Mouse (Mus musculus): ENCODE results near the gene Apoc1. TPM values are rescaled to one million over a fixed set of nuclear protein-coding genes. Genes with fewer than 3 reads are reported as not detected.
"Not testable (repeated sequence)": the region's sequence is repeated elsewhere in the genome, so short reads cannot be mapped to it uniquely, and the experiment has no call there.

Apoc1 gene
- polyA plus RNA-seq, 1 experiment from 2014 or later: 52.7 TPM

DNA sequence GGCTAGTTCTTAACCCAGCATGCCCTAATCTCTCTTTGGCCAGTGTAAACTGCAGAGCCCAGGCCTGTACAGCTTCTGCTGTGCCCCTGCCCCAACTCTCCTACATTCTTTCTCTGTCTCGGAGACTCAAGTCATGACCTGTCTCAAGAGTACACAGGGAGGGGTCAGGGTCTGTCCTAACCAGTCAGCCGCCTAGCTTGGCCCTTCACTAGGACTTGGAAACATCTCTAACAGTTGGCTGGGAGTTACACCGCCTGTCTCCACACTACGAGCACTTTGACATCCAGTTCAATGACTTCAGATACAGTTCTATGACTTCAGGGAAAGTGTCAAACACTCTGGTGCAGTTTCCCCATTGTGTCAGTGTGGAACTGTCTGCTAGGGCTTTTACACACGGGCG, 1.0 kb downstream of the Apoc1 start:
- Histone ChIP-seq H3K9ac (no peak overlapping the region), H3K4me1 (peaks cover 21% of the 10 kb centered on the region), H3K4me3 (replicated peaks) (no peak overlapping the region), H3K27ac (no peak overlapping the region), H3K9me3 (no peaks in the 10 kb centered on the region), H3K27me3 (replicated peaks) (no peaks in the 10 kb centered on the region), H3K36me3 (no peaks in the 10 kb centered on the region), H3K4me2 (peak overlapping the region; percentile 29; the same call in 1 of the 2 replicates)
- no peak for ATAC-seq (ENCODE audit: insufficient read depth, low FRiP score, low read depth)
- 76% methylated on average over 6 of the region's 6 CpGs for WGBS

DNA sequence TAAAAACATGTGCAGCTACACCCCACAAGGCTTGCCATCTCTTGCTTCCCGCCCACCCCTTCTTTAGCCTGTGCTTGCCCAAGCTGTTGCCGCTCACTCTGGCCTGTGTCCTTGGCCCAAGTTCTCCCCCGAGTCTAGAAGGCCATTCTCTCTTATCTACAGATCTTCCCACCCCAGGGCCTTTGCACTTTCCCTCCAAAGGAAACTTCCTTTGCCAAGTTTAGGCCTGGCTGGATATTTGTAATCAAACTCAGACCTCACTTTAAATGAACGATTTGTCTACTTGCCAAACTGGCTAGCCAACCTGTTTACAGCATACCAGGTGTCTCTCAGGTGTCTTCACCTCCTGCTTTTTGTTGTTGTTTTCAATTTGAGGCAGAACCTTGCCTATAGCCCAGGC, 1.6 kb downstream of the Apoc1 start:
- no peak overlapping the region for H3K4me3 ChIP-seq (replicated peaks)
- no peak for ATAC-seq (ENCODE audit: insufficient read depth, low FRiP score, low read depth)
- no peak overlapping the region for H3K4me2 ChIP-seq
- H3K4me1 ChIP-seq: peaks cover 21% of the 10 kb centered on the region
- no peaks in the 10 kb centered on the region for H3K36me3 ChIP-seq
- no peaks in the 10 kb centered on the region for H3K9me3 ChIP-seq
- no peak overlapping the region for H3K9ac ChIP-seq
- WGBS: 86% methylated on average over 4 of the region's 4 CpGs
- H3K27ac ChIP-seq: no peak overlapping the region
- H3K27me3 ChIP-seq (replicated peaks): no peaks in the 10 kb centered on the region

DNA sequence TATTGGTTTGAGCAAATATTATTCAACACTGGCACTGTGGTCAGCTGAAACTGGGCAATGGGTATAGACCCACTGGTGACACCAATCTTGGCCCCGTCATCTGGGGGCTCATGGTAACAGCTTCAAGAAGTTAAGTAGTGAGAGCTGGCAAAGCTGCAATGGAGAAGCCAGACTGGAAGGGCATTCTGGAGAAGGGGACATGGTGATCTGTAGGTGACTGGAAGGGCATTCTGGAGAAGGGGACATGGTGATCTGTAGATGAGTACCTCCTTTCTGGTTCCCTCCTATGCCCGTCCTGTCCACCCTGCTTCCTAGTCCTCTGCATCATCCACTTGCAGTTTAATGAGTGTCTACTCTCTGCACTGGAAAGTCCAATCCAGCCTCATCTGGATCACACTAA, 3.8 kb downstream of the Apoc1 start:
- H3K27ac ChIP-seq: no peak overlapping the region
- H3K9me3 ChIP-seq: no peaks in the 10 kb centered on the region
- peaks cover 13% of the 10 kb centered on the region for H3K4me1 ChIP-seq
- H3K4me2 ChIP-seq: no peak overlapping the region
- H3K4me3 ChIP-seq (replicated peaks): no peak overlapping the region
- H3K27me3 ChIP-seq (replicated peaks): no peaks in the 10 kb centered on the region
- no peaks in the 10 kb centered on the region for H3K36me3 ChIP-seq
- 97% methylated on average over 2 of the region's 2 CpGs for WGBS
- ATAC-seq (ENCODE audit: insufficient read depth, low FRiP score, low read depth): no peak
- H3K9ac ChIP-seq: no peak overlapping the region

DNA sequence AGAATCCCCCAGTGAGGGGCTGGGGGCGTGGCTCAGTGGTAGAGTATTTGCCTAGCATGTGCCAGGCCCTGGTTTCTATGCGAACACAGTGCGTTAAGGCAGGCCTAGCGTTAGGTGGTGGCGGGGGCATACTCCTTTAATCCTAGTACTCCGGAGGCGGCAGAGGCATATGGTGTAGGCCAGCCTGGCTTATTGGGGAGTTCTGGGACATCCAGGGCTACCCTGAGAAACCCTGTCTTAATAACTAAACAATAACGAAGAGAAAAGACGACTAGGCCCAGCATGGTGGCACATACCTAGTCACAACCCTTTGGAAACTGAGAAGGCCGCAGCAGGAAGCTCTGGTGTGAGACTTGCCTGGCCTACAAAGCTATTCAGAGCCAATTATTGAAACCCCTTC, 4.4 kb downstream of the Apoc1 start:
- 91% methylated on average over 10 of the region's 10 CpGs for WGBS
- Histone ChIP-seq H3K9ac (no peak overlapping the region), H3K27me3 (replicated peaks) (no peaks in the 10 kb centered on the region), H3K9me3 (no peaks in the 10 kb centered on the region), H3K27ac (no peak overlapping the region), H3K4me3 (replicated peaks) (no peak overlapping the region), H3K4me2 (no peak overlapping the region), H3K4me1 (peaks cover 8% of the 10 kb centered on the region), H3K36me3 (no peaks in the 10 kb centered on the region)
- no peak for ATAC-seq (ENCODE audit: insufficient read depth, low FRiP score, low read depth)

DNA sequence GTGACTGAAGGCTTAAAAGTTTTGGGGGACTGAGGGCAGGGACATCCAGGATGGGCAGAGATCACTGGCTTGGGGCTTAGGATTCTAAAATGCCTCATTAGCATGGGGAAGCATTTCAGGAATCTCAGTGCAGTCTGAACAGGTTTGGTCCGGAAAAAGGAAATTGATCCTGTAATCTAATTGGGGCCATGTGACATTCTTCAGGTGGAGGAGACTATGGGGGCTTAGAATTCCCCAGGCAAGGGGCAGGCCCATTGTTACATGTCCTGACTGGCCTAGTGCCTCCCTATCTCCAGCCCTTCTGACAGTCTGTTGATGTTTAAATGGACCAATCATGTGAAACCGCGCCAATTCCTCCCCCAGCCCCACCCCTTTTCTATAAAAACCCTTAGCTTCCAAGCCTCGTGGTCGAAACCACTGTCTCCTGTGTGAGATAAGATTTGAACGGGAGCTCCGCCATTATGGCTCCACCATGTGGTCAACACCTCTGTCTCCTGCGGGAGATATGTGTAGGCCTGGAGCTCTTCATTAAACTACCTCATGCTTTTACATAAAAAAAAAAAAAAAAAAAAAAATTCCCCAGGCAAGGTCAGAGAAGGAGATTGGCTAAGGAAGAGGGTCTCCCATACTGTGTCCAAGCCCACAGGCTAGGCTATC, 5.4 kb downstream of the Apoc1 start:
- WGBS: 64% methylated on average over 8 of the region's 8 CpGs
- H3K9me3 ChIP-seq; H3K4me2 ChIP-seq; H3K36me3 ChIP-seq; H3K27me3 ChIP-seq (replicated peaks); H3K4me3 ChIP-seq (replicated peaks); H3K27ac ChIP-seq; H3K9ac ChIP-seq; H3K4me1 ChIP-seq: not testable (repeated sequence)
- peak; percentile 38; the same call in 1 of the 2 replicates for ATAC-seq (ENCODE audit: insufficient read depth, low FRiP score, low read depth)

DNA sequence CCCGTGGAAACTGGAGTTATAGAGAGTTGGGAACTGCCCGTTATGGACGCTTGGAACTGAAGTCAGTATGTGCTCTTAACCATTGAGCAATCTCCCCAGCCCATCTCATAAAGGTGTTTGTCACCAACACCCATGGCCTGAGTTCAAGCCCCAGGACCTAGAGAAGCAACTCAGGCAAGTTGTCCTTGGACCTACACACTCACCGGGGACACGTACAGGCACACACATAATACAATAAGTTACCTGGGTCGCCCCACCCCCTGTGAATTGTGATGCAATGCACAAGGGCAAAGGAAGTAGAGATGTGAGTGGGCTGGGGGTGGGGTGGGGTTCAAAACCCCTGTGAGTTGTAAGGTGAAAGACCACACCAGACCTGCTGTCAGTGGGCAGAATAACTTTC, 5.9 kb downstream of the Apoc1 start:
- ATAC-seq (ENCODE audit: insufficient read depth, low FRiP score, low read depth): no peak
- Histone ChIP-seq H3K27ac (no peak overlapping the region), H3K4me3 (replicated peaks) (no peak overlapping the region), H3K9me3 (no peaks in the 10 kb centered on the region), H3K27me3 (replicated peaks) (no peaks in the 10 kb centered on the region), H3K4me2 (no peak overlapping the region), H3K9ac (no peak overlapping the region), H3K36me3 (no peaks in the 10 kb centered on the region), H3K4me1 (no peaks in the 10 kb centered on the region)
- 80% methylated on average over 6 of the region's 6 CpGs for WGBS

DNA sequence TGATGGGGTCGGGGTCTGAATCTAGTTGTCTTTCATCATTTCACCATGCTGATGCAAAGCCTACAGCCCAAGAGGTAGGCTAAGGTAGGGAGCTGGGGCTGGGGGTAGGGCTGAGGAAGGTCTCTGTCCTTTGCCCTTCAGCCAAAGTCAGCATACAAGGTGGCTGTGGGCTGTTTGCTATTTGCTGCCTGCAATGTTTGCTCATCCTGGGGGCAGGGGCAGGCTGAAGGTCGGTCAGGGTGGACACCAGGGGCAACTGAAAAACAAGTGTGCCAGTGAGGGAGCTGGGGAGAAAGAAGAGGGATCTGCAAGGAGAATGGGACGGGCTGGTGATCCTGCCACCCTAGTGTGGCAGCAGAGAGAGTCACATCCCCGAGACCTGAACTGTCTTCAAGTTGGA, 7.1 kb downstream of the Apoc1 start:
- no peak overlapping the region for H3K4me3 ChIP-seq (replicated peaks)
- no peaks in the 10 kb centered on the region for H3K27me3 ChIP-seq (replicated peaks)
- no peaks in the 10 kb centered on the region for H3K36me3 ChIP-seq
- H3K9me3 ChIP-seq: no peaks in the 10 kb centered on the region
- no peaks in the 10 kb centered on the region for H3K4me1 ChIP-seq
- no peak overlapping the region for H3K4me2 ChIP-seq
- H3K27ac ChIP-seq: no peak overlapping the region
- H3K9ac ChIP-seq: no peak overlapping the region
- ATAC-seq (ENCODE audit: insufficient read depth, low FRiP score, low read depth): no peak
- 53% methylated on average over 4 of the region's 4 CpGs for WGBS

DNA sequence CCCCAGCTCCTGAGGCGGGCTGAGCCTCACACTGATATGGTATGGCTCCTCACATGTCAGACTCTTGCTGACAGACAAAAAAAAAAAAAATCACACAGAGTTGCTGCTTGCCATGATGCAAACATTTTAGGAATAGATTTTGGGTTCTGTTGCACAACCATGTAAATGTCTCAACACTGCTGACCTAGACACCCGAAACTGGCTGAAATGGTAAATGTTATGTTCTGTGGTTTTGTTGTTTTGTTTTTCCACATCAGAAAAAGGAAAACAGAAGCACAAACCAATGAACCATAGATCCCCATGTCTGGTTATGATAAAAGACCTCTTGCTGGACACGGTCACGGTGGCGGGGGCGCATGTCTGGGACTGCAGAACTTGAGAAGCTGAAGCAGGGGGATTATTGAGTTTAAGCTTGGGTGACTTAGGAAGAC, 8.7 kb downstream of the Apoc1 start:
- Histone ChIP-seq H3K27ac (no peak overlapping the region), H3K4me3 (replicated peaks) (no peak overlapping the region), H3K4me2 (no peak overlapping the region), H3K27me3 (replicated peaks) (no peaks in the 10 kb centered on the region), H3K9me3 (no peaks in the 10 kb centered on the region), H3K9ac (no peak overlapping the region), H3K36me3 (no peaks in the 10 kb centered on the region), H3K4me1 (no peaks in the 10 kb centered on the region)
- no peak for ATAC-seq (ENCODE audit: insufficient read depth, low FRiP score, low read depth)
- 76% methylated on average over 6 of the region's 6 CpGs for WGBS

DNA sequence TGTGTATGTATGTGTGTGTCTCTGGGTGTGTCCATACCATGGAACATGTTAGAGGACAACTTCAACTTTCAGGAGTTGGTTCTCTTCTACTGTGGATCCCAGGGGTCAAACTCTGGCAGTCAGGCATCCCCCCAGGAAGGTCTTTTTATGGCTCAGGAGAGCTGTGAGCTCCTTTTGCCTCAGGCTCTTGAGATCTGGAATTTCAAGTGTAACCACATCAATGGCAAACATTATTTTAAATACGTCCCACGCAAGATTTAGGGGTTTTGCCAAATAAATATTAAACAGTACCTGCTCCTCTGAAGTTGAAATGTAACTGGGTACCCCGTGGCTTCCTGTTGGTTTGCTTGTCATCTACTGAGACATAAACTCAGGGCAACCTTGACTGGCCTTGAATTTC, 9.5 kb downstream of the Apoc1 start:
- H3K4me3 ChIP-seq (replicated peaks): no peak overlapping the region
- ATAC-seq (ENCODE audit: insufficient read depth, low FRiP score, low read depth): no peak
- no peaks in the 10 kb centered on the region for H3K9me3 ChIP-seq
- H3K4me2 ChIP-seq: no peak overlapping the region
- no peaks in the 10 kb centered on the region for H3K27me3 ChIP-seq (replicated peaks)
- 63% methylated on average over 3 of the region's 3 CpGs for WGBS
- no peak overlapping the region for H3K27ac ChIP-seq
- no peaks in the 10 kb centered on the region for H3K36me3 ChIP-seq
- H3K4me1 ChIP-seq: no peaks in the 10 kb centered on the region
- no peak overlapping the region for H3K9ac ChIP-seq

DNA sequence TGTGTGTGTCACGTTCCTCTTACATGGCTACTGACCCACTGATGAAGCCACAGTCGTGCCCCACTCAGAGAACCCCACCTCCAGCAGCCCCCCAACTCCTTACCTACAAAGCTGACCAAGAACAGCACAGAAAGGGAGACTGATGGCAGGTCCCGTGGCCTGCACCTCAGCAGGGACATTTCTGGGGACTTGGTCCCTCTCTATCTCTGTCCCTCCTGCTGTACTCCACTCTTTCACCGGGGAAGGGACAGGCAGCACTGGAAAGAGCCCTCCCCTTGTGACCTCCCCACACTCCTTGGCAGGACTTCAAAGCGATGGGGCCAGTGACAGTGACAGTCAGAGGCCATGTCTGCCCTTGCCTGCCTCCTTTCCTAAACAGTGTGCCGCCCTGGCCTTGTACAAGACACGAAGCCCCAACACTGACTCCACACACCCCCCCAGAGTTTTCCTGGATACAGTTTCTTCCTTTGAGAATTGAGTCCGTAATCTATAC, 11.2 kb downstream of the Apoc1 start, which contains the start of the genes Gm44805 and Apoc4:
Gene Gm44805 (minus strand): TSS at position 222 of the 493 bp plus-strand sequence.
Gene Apoc4 (minus strand): TSS at position 278 of the 493 bp plus-strand sequence.
- H3K27me3 ChIP-seq (replicated peaks): no peaks in the 10 kb centered on the region
- H3K4me3 ChIP-seq (replicated peaks): no peak within 1 kb of the TSS
- no peaks in the 10 kb centered on the region for H3K36me3 ChIP-seq
- H3K4me1 ChIP-seq: no peaks in the 10 kb centered on the region
- H3K27ac ChIP-seq: no peak within 1 kb of the TSS
- no peaks in the 10 kb centered on the region for H3K9me3 ChIP-seq
- ATAC-seq (ENCODE audit: insufficient read depth, low FRiP score, low read depth): no peak
- 59% methylated on average over 8 of the region's 8 CpGs for WGBS
- H3K4me2 ChIP-seq: no peak within 1 kb of the TSS
- H3K9ac ChIP-seq: no peak within 1 kb of the TSS

DNA sequence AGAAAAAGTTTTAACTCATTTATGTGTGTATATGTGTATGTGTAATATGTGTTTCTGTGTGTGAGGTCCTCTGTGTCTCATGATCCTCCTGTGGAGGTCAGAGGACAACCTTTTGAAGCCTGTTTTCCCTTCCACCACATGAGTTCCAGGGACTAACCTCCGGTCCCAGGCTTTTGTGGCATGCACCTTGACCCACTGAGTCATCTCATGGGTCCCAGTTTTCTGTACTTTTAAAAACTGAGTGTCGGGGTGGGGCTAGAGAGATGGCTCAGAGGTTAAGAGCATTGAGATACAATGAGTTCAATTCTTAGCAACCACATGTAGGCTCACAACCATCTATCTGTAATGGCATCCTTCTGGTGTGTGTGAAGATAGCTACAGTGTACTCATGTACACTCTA, 11.8 kb downstream of the Apoc1 start:
- Histone ChIP-seq H3K9me3 (no peaks in the 10 kb centered on the region), H3K4me3 (replicated peaks) (no peak overlapping the region), H3K36me3 (no peaks in the 10 kb centered on the region), H3K4me1 (no peaks in the 10 kb centered on the region), H3K27me3 (replicated peaks) (no peaks in the 10 kb centered on the region), H3K9ac (no peak overlapping the region), H3K27ac (no peak overlapping the region), H3K4me2 (no peak overlapping the region)
- WGBS: 72% methylated on average over 2 of the region's 2 CpGs
- ATAC-seq (ENCODE audit: insufficient read depth, low FRiP score, low read depth): no peak

DNA sequence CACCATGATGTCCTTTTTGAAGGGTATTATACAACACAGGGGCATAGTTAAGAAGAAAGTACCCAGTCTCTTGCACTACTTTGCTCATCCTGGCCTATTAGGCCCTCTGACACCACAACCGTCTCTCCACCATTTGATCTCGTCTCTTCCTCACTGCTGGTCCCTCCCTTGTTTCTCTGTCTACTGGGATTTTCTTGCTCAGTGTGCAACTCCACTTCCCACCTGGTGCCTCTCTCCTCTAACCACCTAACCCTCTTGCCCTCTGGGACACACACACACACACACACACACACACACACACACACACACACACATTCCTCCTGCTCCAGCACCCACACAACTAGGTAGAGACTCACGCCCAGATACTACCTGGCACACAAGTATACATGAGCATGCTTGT, 13.6 kb downstream of the Apoc1 start:
- H3K36me3 ChIP-seq: no peaks in the 10 kb centered on the region
- H3K9me3 ChIP-seq: no peaks in the 10 kb centered on the region
- ATAC-seq (ENCODE audit: insufficient read depth, low FRiP score, low read depth): no peak
- no peak overlapping the region for H3K27ac ChIP-seq
- H3K27me3 ChIP-seq (replicated peaks): no peaks in the 10 kb centered on the region
- H3K4me1 ChIP-seq: no peaks in the 10 kb centered on the region
- no peak overlapping the region for H3K9ac ChIP-seq
- no peak overlapping the region for H3K4me2 ChIP-seq
- H3K4me3 ChIP-seq (replicated peaks): no peak overlapping the region
- WGBS: 86% methylated on average over 3 of the region's 3 CpGs

DNA sequence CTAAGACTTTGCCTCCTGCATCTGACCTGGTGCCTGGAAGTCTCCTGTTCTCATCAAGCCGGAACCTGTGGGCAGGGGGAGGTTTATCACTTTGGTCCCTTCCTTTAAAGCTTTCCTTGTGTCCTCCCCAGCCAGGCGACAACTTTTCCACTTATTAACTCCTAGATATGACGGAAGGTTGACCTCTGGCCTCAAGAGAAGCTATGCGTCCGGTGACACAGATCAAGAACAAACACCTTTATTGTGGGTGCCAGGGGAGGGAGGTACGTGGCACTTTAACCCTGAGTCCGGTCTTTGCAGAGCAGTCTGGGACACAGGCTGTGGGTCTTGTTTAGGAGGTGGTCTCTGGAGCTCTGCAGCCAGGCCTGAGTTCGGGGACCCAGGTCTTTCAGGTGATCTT, 14.6 kb downstream of the Apoc1 start, which contains the start of gene Apoc2:
Gene Apoc2 (minus strand): TSS at position 70 of the 400 bp plus-strand sequence.
- no peak for ATAC-seq (ENCODE audit: insufficient read depth, low FRiP score, low read depth)
- H3K27me3 ChIP-seq (replicated peaks): no peaks in the 10 kb centered on the region
- no peaks in the 10 kb centered on the region for H3K9me3 ChIP-seq
- H3K4me1 ChIP-seq: no peaks in the 10 kb centered on the region
- 58% methylated on average over 8 of the region's 8 CpGs for WGBS
- H3K36me3 ChIP-seq: no peaks in the 10 kb centered on the region
- no peak within 1 kb of the TSS for H3K27ac ChIP-seq
- H3K4me3 ChIP-seq (replicated peaks): no peak within 1 kb of the TSS
- no peak within 1 kb of the TSS for H3K4me2 ChIP-seq
- H3K9ac ChIP-seq: no peak within 1 kb of the TSS

All from stomach, embryonic 15.5 days (tissue).